Mouse (Mus musculus): ENCODE data around the gene Ly6g6d.

DNA sequence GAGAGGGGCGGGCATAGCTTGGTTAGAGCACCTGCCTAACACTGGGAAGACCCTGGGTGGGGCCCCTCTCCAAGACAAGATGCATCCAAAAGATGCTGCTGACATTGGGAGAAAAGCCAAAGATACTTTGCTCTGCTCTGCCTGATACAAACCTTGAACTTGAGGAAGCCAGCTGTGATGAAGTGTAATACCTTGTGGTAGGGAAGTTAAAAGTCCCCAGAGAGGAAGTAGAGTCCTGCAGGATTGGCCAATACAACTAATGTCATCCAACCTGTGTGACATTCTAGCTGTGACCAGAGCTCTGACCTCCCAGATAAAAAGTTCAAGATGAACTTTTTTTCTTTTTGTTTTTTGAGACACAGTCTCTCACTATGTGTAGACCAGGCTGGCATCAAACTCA lies 47.2 kb upstream of the Ly6g6d start:
- TF ChIP-seq POLR2A (IDR thresholded peaks at IDR 0.05; ENCODE audit: borderline replicate concordance, insufficient read depth, low read length): no peak
- no peak for TF ChIP-seq CTCF (IDR thresholded peaks at IDR 0.05; ENCODE audit: borderline replicate concordance, insufficient read depth, low read depth, low read length)

All from cerebellum, adult 2 months (tissue).